Mouse (Mus musculus): ENCODE results near the gene Otx2. TPM values are rescaled to one million over a fixed set of nuclear protein-coding genes. Genes with fewer than 3 reads are reported as not detected.

Gene Otx2
- total RNA-seq, 2 experiments from 2014 or later = not detected

DNA sequence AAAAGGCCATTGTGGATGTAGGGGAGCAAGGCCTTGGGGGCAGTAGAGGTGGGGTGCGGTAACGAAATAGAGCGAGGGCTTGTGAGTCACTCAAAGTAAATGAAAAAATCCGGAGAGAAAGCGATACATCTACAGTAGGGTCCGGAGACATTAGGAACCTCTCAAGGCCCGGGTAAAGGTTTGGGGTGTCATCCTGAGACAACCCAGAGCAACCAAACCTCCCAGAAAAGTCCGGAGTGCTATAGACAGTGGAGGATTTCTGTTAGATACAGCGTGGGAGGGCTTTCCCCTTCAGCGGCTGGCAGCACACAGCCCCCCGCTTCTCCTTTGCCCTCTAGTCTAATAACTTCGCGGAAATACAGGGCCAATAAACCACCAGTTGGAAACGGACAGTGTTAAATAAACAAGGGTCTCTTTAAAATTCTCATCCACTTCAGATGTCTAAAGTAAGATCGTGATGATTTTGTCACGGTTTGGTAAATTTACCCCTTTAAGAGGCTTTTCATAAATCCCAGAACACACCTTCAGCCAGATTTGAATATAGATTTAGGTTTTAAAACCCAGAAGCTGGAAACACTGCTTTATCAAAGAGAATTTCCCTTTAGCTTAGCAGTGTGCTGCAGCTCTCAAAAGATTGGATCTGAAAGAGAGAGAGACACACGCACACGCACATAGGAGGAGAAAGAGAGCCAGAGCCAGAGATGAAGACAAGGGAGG lies 3.9 kb downstream of the Otx2 start:
- DNase-seq (ENCODE audit: low spot score in 2 of 2) = no peak

DNA sequence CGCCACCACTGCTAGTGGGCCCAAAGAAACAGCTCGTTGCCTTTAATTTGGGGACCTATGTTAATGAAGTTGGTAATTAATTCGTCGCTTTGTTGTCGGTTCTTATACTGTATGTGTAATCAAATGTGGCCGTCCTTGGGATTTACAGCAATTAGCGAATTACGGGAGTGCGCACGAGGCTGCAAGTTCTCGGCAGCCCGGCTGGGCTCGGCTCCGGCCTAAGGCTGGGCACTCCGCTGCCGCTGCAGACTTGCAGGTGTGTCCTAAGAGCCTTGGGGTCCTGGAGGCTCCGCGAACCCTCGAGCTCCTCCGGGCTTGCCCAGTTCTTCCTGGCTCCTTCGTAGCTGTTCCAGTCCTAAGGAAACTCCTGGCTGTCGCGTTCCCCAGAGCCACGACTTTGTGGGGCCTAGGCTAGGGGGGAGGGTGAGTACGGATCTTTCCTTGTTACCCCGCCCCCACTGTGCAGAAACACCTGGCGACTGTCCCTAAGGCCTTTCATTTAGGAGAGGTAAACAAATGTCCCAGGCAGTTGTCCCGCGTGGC lies 4.8 kb downstream of the Otx2 start:
- DNase-seq (ENCODE audit: low spot score in 2 of 2) = no peak

DNA sequence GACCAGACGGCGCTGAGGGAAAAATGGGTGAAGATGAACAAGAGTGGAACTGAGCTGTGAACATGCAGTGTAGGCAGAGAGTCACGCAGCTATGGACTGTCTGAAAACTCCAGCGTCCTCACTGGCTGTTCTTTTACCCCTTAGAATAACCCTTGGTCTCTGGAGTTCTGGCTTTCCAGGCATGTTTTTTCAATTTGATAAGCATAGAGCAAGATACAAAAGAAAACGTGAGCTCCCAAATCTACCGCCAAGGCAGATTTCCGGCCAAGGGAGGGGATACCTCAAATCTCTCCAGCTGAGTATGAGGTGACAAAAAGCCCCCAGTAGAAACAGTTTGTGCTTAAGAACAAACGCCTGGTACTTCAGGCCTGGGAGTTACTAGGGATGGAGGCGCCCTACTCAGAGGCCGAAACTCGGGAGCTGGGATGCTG lies 5.6 kb downstream of the Otx2 start:
- DNase-seq (ENCODE audit: low spot score in 2 of 2) = no peak

DNA sequence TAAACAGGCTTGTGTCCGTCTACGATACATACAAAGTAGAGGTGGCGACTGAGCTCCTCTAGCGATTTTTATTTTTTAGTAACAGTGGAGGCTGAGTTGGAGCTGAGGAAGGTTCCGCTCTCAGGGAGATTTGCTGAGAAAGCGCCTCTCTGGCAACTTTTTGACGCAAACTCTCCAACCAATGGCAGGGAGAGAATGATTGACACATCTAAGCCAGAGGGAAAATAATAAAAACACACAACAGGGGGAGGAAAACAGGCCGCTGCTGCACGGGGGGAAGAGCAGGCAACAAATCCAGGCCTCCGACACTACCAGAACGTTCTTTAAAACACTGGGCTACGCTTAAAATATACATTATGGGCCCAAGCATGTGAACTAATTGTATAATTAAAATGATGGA lies 6.2 kb downstream of the Otx2 start:
- DNase-seq (ENCODE audit: low spot score in 2 of 2) = no peak

DNA sequence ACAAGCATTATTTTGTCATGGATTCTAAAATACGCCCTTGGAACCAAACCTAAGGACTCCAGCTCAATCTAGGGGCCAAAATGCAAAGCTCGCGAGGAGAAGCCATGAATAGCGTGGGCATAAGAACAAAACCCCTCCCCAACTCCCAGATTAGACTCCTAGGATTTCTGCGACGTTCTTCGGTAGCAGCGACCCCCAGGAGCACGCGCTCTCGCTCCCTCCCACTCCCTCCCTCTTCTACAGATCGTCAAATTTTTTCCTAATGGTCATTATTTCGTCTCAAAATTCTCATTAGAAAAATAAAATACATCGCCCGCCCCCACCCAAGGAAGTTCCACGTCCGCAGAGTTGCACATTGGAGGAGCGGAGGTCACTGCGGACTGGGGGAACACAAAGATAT lies 6.8 kb downstream of the Otx2 start:
- no peak for DNase-seq (ENCODE audit: low spot score in 2 of 2)

DNA sequence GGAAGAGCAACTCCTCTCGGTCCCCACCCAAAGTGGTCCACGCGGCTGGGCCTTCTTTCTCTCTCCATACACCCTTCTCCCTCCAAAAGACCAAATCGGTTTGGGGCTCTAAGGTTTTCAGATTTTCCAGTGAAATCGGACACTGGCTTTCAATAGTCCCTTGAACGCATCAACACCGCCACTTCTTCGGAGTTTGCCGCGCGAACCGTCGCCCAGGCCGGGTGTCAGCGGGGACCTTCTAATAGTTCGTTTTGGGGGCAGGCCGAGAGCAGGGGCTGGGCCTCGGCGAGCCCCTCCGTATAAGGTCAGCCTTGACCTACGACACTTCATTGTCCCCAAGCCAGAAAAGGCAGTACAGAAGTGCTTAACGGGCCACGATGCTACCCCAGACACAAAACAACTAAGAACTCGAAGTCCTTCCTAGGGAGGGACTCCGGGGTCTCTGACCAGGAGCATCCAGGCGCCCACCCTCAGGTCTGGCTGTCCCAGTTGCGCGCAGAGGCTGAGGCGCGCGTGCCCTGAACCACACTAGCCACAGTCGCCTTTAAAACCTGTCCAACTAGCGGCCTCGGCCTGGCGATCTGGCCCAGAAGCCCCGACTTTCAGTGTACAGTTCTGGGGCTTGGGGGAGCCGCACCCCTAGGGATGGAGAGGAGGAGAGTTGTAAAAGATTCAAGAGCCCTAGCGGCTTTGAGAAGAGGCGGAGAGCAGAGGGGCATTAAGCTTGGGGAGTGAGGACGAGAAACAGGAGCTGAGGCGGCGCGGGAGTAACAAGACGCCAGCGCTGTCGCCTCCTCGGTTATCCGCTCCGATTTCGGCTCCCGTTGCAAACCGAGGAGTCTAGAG lies 7.6 kb downstream of the Otx2 start:
- no peak for DNase-seq (ENCODE audit: low spot score in 2 of 2)

DNA sequence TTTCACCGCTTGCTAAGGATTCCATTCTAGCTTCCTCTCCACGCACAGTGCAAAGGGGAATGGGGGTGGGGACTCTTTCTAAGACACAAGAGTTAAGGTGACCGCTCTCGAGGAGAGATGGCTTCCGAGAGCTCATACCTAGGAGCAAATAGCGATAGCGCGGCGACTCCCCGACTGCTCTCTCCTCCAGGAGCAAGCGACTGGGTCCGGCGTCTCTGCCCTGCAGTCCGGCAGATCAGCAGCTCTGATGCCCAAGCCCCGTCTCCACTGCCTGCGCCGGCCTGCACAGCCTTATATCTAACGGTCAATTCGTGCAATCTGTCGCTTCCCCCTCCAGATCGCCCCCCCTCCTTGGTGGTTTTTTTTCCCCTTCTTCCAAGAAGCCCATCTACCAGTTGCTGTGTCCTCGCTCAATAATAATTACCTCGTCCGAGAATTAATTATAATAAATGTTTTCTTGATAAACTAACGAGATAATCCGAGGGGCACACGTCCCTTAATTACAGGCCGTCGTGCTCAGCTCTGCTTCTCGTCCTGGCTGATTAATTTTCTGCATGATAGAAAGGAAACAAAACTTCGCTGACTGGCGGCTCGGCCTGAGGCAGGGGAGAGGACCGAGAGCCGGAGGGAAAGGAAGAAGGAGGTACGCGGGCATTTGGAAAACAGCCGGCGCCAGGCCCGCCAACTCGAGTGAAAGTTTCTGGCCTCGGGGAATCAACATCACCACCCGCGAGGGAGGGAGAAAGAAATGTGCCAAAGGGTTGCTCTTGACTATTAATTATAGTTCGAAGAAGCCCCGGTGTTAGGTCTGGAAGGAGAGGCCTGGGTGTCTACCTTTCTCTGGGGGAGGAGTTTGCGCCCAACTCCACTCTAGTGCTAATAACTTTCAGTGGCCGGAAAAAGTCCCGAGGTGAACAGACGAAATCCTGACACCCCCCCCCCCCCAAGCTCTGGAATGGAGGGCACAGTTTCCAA lies 8.5 kb downstream of the Otx2 start:
- DNase-seq (ENCODE audit: low spot score in 2 of 2) = no peak

DNA sequence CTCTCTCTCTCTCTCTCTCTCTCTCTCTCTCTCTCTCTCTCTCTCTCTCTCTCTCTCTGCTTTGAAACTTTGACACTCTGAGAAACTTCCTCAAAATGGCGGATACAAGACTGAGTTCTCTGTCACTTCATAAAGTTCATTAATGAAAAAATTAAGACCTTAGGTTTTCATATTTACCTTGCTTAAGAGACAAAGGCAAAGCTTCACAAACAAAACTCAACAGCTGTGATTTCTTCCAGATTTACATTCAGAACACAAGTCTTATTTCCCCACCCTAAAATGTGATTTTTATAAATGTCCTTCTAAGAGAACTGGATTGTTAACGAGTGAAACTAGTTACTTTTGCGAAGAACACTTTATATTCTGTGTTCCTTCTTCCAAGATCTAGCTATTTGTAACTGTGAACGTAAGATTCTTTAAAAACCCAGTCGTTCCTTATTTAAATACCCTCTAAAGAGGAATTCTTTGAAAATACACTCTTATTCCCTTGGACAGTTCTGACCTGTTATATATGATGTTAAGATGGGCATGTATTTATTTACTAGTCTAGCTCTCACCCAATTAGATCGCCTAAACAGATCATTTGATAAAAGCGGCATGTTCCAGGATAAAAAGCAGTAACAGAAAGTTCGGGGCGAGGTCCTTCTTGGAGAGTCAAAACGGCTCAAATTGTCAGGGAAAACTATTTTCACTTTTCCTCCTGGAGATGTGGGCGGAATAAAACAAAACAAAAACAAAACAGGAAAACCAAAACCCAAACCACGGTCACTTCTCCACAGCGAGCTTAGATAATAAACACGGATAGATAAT lies 9.4 kb downstream of the Otx2 start:
- DNase-seq (ENCODE audit: low spot score in 2 of 2) = no peak

DNA sequence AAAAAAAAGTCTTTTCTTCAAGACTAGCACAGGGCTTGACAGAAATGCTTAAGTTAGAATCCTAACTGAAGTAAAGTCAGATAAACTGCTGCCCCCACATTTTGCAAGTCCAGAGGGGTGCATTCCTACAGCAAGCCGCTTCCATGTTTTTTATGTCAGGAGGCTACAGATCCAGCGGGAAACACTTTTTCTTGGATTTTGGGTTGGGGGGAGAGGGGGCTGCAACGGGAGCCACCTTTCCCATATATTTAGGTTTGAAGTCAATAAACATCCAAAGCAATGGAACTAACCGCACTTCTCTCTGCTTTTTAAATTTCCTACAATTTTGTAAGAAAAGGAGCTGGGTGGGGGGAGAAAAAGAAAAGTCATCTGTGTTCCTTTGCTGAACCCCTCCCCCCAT lies 10.1 kb downstream of the Otx2 start:
- DNase-seq (ENCODE audit: low spot score in 2 of 2) = no peak

DNA sequence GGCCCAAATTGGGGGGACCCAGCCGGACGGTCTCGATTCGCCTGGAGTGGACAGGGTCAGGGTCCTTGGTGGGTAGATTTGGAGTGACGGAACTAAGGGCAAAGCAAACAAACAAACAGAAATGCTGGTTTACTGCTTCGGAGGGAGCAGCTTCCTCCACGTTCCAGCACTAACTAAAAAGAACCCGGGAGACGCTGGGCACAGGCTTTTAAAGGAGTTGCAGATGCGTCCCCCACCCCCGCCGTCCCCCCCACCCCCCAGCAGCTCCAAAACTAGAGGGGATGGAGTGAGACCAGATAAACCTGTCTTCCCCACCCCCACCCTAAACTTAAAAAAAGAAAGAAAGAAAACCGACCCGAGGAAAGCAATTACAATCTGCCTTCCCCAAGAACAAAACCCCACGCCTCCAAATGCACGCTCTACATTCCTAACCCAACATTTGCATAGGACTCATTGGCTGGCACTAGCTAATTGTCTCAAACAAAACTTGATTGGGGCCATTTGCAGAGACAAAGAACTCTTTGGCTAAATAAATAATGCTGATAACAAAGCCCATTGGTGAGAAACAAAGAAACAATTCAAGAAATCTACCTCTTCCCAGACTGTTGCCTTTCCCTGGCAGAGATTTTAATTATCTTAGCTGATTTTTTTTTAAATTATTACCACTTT lies 10.9 kb downstream of the Otx2 start:
- no peak for DNase-seq (ENCODE audit: low spot score in 2 of 2)

DNA sequence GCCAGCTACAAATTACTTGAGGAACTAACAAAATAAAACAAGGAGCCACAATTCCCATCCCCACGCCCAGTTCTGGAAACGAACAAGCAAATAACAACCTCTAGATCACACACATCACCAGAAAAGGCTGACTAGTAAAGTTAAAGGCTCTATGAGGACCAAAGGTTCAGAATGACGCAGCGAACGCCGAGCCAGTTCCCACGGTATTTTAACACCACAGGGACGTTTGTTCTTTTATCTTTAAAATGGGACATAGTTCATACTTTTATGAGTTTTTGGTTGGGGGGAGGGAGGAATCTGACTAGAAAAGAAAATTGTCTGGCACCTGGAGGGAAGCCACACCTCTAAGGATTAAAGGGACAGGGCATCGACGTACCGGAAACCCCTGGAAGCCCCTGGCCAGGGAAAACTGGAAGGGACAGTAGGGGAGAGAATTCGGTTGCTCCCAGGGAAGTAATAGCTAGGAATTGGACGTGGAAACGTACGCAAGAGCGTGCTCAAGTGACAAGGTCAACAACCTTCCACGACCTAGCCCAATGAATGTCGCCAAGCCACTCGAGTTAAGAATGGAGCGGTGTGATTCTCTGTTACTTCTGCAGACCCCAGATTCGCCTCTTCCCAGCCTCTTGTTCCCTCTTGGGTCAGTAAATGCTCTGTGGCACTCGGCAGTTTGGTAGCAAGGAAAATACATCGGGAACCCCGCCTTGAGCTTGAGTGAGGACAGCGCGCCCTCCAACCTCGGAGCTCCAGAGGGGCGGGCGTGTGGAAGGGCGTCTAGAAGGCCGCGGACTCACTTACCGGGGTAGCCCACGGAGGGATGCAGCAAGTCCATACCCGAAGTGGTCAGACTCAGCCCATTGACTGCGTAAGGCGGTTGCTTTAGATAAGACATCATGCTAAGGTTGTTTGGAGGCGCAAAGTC lies 11.7 kb downstream of the Otx2 start:
- no peak for DNase-seq (ENCODE audit: low spot score in 2 of 2)

DNA sequence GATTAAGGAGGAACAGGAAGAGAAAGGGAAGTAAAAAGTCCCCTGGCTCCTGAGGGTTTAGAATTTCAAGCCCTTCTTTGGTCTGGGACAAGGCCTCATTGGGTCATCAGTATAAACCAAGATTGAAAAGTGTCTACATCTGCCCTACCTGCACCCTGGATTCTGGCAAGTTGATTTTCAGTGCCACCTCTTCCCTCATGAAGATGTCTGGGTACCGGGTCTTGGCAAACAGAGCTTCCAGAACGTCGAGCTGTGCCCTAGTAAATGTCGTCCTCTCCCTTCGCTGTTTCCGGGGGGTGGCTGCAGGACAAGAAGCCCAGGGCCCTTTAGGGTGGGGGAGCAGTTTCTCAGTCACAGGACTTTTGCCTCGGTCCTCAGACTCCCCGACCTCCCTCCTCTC lies 12.5 kb downstream of the Otx2 start:
- DNase-seq (ENCODE audit: low spot score in 2 of 2) = no peak

DNA sequence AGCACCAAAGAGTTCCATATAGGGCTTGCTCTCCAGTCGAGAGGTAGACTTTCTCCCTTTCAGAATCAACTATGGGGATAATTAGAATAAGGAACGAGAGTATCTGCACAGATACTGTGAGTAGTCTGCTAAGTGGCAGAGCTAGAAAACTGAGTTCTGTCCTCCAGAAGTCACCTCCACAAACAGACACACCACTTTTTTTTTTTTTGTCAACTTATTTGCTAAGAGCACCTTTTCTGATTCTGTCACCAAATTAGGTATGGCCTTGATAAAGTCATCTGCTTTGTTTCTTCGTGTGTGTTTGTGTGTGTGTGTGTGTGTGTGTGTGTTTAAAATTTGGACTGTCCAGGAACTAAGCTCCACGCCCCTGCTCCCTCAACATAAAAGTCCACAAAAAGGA lies 13.0 kb downstream of the Otx2 start:
- DNase-seq (ENCODE audit: low spot score in 2 of 2) = no peak

DNA sequence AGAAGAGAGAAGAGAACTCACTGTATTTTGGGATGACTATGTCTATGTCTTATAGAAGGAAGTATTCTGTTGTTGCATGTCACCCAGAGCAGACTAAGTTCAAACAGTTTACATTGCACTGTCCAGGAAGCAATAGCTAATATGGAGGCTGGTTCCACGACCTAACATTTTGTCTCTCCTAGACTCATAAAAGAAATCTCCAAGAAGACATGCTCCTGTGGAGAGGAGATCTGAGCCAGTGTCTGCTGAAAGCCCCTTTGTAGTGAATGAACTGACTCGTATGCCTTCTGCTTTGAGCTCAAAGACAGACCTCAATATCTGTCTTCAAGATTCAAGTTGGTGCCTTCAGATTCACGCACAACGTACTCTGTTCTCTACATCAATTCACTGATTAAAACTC lies 14.0 kb downstream of the Otx2 start:
- DNase-seq (ENCODE audit: low spot score in 2 of 2) = no peak

DNA sequence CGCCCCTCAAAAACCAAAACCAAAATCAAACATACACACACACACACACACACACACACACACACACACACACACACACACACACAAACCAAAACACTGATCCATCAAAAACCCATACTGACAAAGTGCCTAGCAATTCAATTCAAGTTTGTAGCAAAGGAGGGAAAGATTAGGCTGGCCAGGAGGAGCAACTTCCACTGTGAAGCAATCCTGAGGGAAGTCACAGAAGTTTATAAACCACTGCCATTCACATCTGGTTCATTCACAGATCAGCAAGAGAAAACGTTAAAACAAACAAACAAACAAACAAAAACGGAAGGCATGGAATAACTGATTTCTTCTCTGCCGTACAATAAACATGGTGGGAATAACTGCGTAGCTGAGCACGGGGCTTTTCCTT lies 16.4 kb downstream of the Otx2 start:
- no peak for DNase-seq (ENCODE audit: low spot score in 2 of 2)

DNA sequence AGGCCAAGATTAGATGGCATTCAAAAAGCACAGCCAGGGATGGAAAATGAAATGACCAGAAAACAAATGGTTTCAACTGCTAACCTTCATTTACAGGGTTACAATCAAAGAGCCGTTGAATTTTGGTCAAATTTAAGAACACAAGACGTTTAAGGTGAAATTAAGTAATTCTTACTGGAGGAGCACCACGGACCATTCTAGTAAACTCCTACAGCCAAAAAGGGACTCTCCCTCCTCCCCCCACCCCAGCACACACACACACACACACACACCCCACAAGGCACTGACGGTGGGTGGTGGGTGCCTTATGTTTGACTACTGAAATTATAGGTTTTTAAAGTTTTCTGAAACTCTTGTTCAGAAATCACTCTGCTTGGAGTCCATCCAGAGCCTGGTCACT lies 16.9 kb downstream of the Otx2 start:
- DNase-seq (ENCODE audit: low spot score in 2 of 2) = no peak

DNA sequence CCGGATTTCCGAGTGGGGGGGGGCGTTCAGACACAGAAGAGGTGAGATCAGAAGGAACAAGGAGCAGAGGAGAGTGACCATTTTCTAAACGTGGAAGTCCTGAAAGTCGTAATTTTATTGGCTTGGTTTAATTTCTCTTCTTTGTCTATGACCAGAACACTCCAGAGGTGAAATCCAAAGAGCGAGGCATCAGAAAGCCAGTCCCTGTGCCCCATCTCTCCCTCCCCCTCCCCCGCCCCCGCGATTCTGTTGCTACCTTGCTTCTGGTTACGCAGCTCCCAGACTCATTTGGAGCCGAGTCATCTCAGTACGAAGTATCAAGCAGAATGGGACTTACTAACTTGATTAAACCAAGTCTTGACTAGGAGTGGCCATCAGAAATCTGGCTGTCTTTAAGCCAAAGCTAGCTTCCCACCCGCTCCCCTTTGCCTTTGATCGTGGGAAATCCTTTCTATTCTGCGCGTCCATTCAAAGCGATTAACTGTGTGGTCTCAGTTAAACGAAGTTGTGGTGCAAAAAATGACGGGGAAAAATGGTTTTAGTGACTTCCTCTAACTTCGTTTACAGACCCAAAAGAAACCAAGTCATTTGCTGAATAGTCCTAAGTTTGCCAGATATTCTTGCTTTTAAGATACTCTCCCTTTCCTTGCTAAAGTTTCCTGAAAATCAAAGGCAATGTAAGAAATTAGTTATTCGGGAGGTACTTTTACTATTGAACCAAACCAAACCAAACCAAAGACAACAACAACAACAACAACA lies 17.6 kb downstream of the Otx2 start:
- no peak for DNase-seq (ENCODE audit: low spot score in 2 of 2)
